Mouse (Mus musculus) kidney, embryonic 16.5 days (tissue): ENCODE measurements around the gene Kat2a. TPM values are rescaled to one million over a fixed set of nuclear protein-coding genes. Genes with fewer than 3 reads are reported as not detected.
"Not testable (repeated sequence)": the region's sequence is repeated elsewhere in the genome, so short reads cannot be mapped to it uniquely, and the experiment has no call there.

ENCODE experiments used
- ATAC-seq: fragments of 200-750 bp; cut with Nextera tagmentation; 2 replicates; pipeline ENCODE4 v1.8.0; 2017; ENCODE audit warnings: moderate TSS enrichment; ENCODE audit not compliant: low FRiP score, low TSS enrichment
- H3K27ac ChIP-seq: fragments of 300-500 bp; sonication (generic); 2 replicates; pipeline ENCODE4 v1.5.1; 2014; ENCODE audit warnings: low read length
- H3K27me3 ChIP-seq: fragments of 300-500 bp; sonication (generic); 2 replicates; pipeline ENCODE4 v1.6.1; 2014; ENCODE audit warnings: low read length, control low read depth, mixed read lengths; ENCODE audit not compliant: insufficient read depth
- H3K36me3 ChIP-seq: fragments of 300-500 bp; sonication (generic); 2 replicates; pipeline ENCODE4 v1.6.1; 2014; ENCODE audit warnings: low read length, control low read depth, mixed read lengths; ENCODE audit not compliant: insufficient read depth
- H3K4me1 ChIP-seq: fragments of 300-500 bp; sonication (generic); 2 replicates; pipeline ENCODE4 v1.6.1; 2014; ENCODE audit warnings: low read length, control low read depth, mixed read lengths; ENCODE audit not compliant: insufficient read depth
- H3K4me2 ChIP-seq: fragments of 300-500 bp; sonication (generic); replicated peaks from 2 replicates; pipeline ENCODE4 v1.6.1; 2014; ENCODE audit warnings: low read depth, low read length
- H3K4me3 ChIP-seq: fragments of 300-500 bp; sonication (generic); 2 replicates; pipeline ENCODE4 v1.5.1; 2014; ENCODE audit warnings: mild to moderate bottlenecking, low read length
- H3K9ac ChIP-seq: fragments of 300-500 bp; sonication (generic); replicated peaks from 2 replicates; pipeline ENCODE4 v1.6.1; 2014; ENCODE audit warnings: low read length
- H3K9me3 ChIP-seq: fragments of 300-500 bp; sonication (generic); 2 replicates; pipeline ENCODE4 v1.6.1; 2016; ENCODE audit warnings: low read length, control low read depth
- WGBS: fragments of 180-500 bp; shearing (Covaris S2); extraction: QIAGEN DNeasy Blood & Tissue Kit; methylation state at CpG from one replicate; pipeline ENCODE4 v1.1.7; 2014; 5-methylcytosine and 5-hydroxymethylcytosine counted together
- polyA plus RNA-seq: library from polyadenylated mRNA; unstranded; fragments of >200 nt; fragmentation: Nextera tagmentation; extraction: Ambion mirVana; gene quantifications from 2 replicates; pipeline ENCODE4 v1.2.1, GENCODE M21; 2015

The Kat2a gene
- polyA plus RNA-seq, 1 experiment from 2014 or later, result 62.4 TPM

- not testable (repeated sequence) for H3K27ac ChIP-seq, H3K9ac ChIP-seq, H3K4me3 ChIP-seq, ATAC-seq, H3K4me2 ChIP-seq, H3K9me3 ChIP-seq, H3K36me3 ChIP-seq
- Histone ChIP-seq H3K4me1 (peaks cover 22% of the 10 kb centered on the region; the same call in 1 of the 2 replicates), H3K27me3 (peaks cover 10% of the 10 kb centered on the region)
- 48% methylated on average over 2 of the region's 3 CpGs for WGBS
Observed at GRCm38 (mm10) chr11:100655589-100655988, 56.7 kb downstream of the Kat2a start.

Other genes starting within 250 kb of the Kat2a start
- 8.4 and 10.1 TPM in 2 replicates for gene Klhl11, start 239.7 kb downstream of the Kat2a start, polyA plus RNA-seq
- gene Acly, start 184.5 kb downstream of the Kat2a start, polyA plus RNA-seq, result 173 and 179 TPM in 2 replicates
- 1.0 and 1.1 TPM in 2 replicates for gene Ttc25, start 166.9 kb downstream of the Kat2a start, polyA plus RNA-seq
- gene Cnp, start 137.6 kb downstream of the Kat2a start, polyA plus RNA-seq, result 30.1 and 33.6 TPM in 2 replicates
- 72.8 and 74.8 TPM in 2 replicates for gene Nkiras2, start 93.2 kb downstream of the Kat2a start, polyA plus RNA-seq
- 235 and 267 TPM in 2 replicates for gene Dnajc7, start 92.3 kb downstream of the Kat2a start, polyA plus RNA-seq
- 0.32 and 0.69 TPM in 2 replicates for gene Zfp385c, start 20.0 kb downstream of the Kat2a start, polyA plus RNA-seq
- gene Dhx58, start 8.2 kb downstream of the Kat2a start, polyA plus RNA-seq, result 2.6 and 3.2 TPM in 2 replicates
- 0.33 TPM in 1 of 2 replicates, not detected in the other for gene Hspb9, start 1.4 kb upstream of the Kat2a start, polyA plus RNA-seq
- gene Rab5c, start 25.8 kb upstream of the Kat2a start, polyA plus RNA-seq, result 41.9 and 47.1 TPM in 2 replicates
- not detected in 2 replicates for gene Kcnh4, start 47.5 kb upstream of the Kat2a start, polyA plus RNA-seq
- gene Hcrt, start 50.5 kb upstream of the Kat2a start, polyA plus RNA-seq, result not detected in 2 replicates
- gene Ghdc, start 58.5 kb upstream of the Kat2a start, polyA plus RNA-seq, result 8.4 and 8.9 TPM in 2 replicates
- 18.7 and 22.5 TPM in 2 replicates for gene Stat5b, start 138.3 kb upstream of the Kat2a start, polyA plus RNA-seq
- gene Stat5a, start 146.9 kb upstream of the Kat2a start, polyA plus RNA-seq, result 3.7 and 4.5 TPM in 2 replicates
- 47.9 and 54.4 TPM in 2 replicates for gene Stat3, start 227.1 kb upstream of the Kat2a start, polyA plus RNA-seq